Mouse (Mus musculus): ENCODE data around the gene Cuzd1. TPM values are rescaled to one million over a fixed set of nuclear protein-coding genes. Genes with fewer than 3 reads are reported as not detected.
A peak's percentile ranks its signal among the peaks of the same experiment; 100 is the strongest.

Gene Cuzd1
- total RNA-seq (2021): under 1 TPM; 0.33 to 0.38 TPM

DNA sequence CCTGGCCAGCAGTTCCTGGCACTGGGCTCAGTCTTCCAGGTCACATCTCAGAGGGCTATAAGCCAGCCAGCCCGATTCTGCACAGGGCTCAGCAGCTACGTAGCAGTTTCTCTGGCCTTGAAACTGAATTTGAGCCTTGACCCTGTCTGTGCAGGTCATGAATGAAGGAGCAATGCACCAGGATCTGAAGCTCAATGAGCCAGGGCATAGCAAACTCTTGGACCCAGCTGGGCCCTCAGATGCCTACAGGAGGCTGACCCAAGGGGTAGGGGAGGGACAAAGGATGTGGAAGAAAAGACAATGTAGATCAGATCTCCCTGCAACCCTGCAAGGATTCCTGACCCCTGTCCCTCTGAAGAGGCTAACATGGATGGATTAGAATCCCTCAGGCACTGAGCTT is at the start of gene Cuzd1:
Cuzd1 (minus strand) TSS at position 101 of the 400 bp plus-strand sequence.
- DNase-seq: no peak
- intact Hi-C loops (cut with DNase I): no loop called here

DNA sequence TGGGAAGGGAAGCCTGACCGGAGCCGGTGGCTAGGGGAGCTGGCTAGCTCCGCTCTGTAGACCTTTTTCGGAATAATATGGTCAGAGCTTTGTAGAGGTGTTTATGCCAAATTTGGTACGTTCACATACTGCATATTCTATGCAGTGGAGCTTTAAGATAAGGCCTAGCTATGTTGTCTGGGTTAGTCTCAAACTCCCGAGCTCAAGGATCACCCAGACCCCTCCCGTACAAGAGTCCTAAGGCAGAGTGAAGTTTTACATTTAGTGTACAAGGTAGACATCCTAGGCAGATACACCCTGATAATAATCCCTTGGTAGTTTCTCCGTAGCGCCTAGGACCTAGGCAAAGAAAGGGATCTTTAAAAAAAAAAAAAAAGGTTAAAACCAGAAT is 49.4 kb upstream of the Cuzd1 start:
- DNase-seq: no peak
- intact Hi-C loops (cut with DNase I): loop anchor here (5.0 kb wide), 2 partner anchors 181 to 511 kb away; no protein-coding TSS in a partner anchor

DNA sequence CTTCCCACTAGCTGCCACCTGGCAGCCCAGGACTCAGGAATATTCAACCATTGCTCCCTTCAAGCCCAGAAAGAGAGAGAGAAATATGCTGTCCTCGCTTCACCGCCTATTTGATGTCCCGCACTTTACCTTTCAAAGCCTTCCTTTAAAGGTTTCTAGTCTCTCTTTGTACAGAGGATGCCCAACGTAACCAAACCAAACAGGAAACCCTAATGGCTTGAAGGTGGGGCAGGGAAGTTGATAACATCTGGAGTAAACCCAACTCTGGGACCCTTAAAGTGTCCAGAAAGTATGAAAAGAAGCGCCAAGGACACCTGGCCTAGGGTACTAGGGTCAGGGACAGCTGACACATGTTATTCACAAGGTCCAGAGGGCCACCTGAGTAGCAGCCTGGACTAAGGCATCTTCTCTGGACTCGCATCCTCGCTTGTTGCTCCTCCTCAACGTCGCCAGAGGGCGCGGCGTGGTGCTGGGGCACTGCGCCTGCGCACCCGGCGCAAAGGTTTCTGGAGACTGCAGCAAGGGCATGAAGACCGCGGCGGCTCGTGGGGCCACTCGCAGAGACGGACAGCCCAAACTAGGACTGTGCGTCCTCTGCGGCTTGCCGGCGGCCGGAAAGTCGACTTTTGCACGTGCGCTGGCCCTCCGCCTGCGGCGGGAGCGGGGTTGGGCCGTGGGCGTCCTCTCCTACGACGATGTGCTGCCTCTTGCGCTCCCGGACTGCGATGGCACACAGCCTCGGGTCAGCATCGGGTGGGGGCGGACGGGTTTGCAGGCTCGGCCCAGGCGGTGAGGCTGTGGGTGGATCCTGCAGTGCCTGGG is 48.8 kb upstream of the Cuzd1 start, which contains the start of gene Pstk:
Pstk (plus strand) TSS at position 494 of the 822 bp plus-strand sequence.
- DNase-seq: peak; percentile 91 to 94
- intact Hi-C loops (cut with DNase I): loop anchor here (5.0 kb wide), 2 partner anchors 181 to 511 kb away; no protein-coding TSS in a partner anchor

DNA sequence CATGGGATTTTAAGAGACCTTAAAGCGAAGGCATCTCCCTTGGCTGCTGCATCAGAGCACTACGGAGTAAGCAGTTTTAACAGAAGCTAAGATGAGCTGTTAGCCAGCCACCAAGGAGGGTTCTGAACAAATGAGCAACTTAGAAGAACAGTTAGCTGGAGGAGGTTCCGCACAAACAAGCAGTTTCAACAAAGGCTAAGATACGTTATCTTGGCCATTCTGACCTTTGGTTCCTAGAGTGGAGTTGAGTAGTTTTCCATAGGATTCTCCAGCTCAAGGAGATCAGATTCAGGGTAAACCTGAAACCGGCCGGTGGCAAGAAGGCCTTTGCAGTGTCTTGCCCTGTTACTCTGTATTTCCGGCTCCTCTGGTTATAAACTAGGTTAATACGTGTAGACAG is 42.0 kb upstream of the Cuzd1 start:
- intact Hi-C loops (cut with DNase I): loop anchor here (5.0 kb wide), 2 partner anchors 178 to 198 kb away; partner anchors contain the start of genes Bub3 and Hmx3
- no peak for DNase-seq

DNA sequence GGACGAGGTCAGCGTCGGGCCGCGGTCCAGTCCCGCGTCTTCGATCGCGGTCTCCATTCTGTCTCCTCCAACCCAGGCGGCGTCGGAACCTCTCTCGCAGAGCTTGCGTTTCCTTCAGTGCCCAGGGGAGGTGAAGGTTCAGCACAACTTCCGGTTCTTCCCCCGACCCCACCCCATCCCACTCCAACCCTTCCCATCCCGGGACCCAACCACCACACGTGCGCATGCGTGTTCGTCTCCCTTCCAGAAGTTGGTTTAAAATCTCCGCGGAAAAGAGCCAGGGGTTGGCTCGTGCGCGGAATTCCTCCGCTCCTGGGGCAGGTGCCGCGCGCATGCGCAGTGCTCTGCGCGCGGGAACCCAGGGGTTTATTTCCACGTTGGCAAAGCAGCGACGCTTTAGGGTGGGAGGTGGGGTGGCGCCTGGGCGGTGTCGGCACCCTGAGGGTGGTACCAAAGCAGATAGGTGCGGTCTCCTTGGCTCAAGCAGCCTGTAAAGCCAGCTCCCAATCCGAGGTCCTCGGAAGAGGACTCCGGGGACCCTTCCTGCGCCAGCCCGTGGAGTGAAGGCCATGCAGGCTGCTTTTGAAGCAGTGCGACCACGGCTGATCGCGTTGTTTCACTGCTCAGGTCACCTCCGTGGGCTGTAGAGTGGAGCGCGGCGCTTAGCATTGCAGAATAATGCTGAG is 40.7 kb upstream of the Cuzd1 start, which contains the start of gene 2310057M21Rik:
2310057M21Rik (minus strand) TSS at position 145 of the 686 bp plus-strand sequence.
- DNase-seq: peak; percentile 89 to 92
- intact Hi-C loops (cut with DNase I): loop anchor here (2.0 to 5.0 kb wide), 3 partner anchors 48 to 200 kb away; partner anchors contain the start of genes Acadsb, Bub3, Hmx3 and Ikzf5

DNA sequence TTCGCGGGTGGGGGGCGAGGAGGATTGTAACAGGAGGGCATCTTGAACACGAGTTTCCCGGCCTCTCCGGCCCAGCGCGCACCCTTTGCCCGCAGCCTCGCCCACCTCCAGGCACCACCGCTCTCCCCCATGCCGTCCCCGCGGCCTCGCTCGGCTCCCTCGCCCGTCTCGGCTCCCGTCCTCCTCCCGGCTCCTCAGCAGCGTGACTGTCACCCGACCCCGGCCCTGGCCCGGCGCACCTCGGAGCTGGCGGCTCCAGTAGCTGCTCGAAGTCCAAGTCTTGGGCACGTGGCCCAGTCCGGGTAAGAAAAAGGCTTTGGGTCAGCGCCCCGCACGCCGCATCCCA is 40.1 kb upstream of the Cuzd1 start:
- intact Hi-C loops (cut with DNase I): loop anchor here (2.0 to 5.0 kb wide), 3 partner anchors 49 to 200 kb away; partner anchors contain the start of genes Acadsb, Bub3, Hmx3 and Ikzf5
- no peak for DNase-seq

DNA sequence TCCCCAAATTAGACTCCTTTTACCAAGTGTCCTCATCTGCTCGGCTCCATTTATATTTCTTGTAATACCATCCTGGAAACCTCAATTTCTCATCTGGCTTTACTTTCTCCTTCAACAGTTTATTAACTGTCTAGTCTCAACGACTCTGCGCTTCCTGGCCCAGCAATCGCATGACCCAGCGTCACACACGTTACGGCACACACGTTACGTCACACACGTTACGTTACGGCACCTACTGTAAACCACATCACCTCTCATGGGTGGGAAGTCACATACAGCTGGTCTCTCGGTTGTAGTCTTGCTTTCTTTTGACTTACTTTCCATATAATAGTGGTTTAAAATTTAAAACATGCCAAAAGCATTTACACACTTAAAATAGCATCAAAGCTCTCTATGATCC is 34.0 kb upstream of the Cuzd1 start:
- no peak for DNase-seq
- intact Hi-C loops (cut with DNase I): no loop called here

DNA sequence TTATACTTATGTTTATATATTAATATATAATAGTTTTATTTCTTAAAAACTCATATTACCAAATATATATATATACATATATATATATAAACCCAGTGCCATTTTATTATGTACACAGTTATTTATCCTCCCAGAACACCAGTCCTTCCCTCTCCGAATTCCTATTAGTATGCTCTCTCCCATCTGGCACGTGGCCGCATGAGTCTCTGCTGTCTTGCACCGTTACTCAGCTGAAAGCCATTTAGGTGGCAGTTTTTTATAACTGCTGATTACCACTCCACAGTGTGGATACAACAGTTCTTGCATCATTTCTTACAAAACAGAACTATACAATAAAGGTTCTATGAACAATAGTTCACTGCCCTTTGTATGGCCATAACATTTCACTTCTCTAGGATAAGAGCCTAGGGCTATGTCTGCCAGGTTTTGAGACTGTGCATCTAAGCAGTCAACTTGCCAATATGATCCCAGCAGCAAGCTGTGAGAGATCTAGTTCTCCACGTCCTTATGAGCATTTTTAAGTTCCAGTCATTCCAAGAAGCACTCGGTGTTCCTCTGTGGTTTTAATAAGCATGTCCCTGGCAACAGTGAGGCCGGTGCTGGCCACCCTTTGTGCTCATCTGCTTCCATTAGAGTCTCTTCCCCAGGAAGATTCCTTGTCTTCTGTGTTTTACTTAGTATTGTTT is 23.9 kb upstream of the Cuzd1 start:
- intact Hi-C loops (cut with DNase I): no loop called here
- no peak for DNase-seq

DNA sequence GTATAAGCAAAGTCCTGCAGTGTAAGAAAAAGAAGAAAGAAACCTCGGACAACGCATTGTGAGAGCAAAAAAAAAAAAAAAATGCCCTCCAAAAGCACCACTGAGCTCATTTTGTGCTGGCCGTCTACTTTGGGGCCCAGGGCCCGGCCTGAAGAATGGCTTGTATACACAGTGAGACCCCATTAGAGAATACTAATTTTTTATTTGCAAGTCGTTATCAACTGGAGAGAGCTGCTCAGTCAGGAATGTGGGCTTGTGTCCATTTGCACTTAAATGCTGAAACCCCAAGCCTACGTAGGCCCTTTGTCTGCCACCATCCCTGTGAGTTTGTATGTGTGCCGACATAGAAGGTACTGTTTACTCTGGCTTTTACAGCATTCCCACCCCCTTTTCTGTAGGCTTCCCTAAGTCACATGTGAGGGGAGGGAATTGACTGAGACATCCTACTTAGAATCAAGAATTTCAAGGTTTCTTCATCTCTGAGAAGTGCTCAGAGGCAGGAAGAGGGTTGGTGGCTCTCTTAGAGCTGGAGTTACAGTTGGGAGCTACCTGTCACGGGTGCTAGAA is 15.5 kb upstream of the Cuzd1 start:
- DNase-seq: no peak
- intact Hi-C loops (cut with DNase I): loop anchor here (10.0 kb wide), 2 partner anchors 153 to 223 kb away; no protein-coding TSS in a partner anchor

DNA sequence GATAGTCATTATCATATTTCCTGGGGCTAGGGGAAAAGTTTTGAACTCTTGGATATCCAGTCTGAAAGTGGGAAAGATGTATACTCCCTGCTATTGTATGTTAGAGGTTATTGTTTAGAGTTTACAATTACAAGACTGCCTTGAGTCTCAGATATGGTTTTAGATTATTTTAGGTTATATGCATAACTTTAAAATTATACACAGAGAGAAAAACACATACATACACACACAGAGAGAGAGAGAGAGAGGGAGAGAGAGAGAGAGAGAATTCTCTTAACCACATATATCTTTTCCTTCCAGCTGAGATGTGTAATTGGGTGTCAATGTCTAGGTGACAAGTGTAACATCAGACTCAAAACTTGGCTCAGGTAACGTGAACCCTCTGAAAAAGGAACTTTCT is 11.5 kb upstream of the Cuzd1 start, which contains the start of gene Fam24a:
Fam24a (plus strand) TSS at position 301 of the 400 bp plus-strand sequence.
- intact Hi-C loops (cut with DNase I): loop anchor here (10.0 kb wide), 2 partner anchors 149 to 219 kb away; no protein-coding TSS in a partner anchor
- DNase-seq: no peak

DNA sequence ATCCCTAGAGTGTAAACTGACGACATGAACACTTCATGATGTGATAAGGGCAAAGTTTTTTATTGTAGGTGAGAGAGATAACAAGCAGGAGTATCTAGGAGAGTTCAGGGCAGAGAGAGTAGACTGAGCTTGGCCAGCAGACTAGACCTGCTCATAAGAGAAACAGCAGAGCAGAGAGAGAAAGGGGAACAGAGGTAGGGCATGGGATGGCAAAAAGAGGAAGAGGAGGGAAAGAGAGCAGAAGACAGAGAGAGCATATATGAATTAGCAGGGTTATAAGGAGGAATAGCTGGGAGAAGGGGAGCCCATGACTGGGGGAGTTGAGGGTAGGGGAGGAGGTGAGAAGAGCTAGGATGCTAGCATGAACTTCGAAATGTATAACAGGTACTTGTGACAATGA is 9.6 kb upstream of the Cuzd1 start:
- no peak for DNase-seq
- intact Hi-C loops (cut with DNase I): loop anchor here (10.0 kb wide), 2 partner anchors 147 to 217 kb away; no protein-coding TSS in a partner anchor

DNA sequence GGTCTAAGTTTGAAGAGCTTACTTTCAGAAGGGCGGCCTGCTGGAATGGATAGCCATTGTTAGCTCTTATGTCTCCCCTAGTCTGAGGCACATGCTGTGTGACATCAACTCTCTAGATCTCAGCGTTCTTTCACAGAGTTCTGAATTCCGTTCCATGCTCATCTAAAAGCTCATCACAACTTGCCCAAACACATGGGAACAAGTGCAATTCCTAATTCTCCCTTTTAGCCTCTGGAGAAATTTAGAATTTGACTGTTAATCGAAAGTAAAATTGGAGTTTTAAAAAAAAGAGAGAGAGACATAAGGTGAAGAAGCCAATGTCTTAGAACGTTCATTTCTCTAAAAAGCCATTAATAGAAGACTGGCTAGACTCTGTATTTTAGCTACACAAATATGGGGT is 7.3 kb upstream of the Cuzd1 start, which contains the start of gene Fam24b:
Fam24b (minus strand) TSS at position 101 of the 400 bp plus-strand sequence.
- no peak for DNase-seq
- intact Hi-C loops (cut with DNase I): no loop called here

DNA sequence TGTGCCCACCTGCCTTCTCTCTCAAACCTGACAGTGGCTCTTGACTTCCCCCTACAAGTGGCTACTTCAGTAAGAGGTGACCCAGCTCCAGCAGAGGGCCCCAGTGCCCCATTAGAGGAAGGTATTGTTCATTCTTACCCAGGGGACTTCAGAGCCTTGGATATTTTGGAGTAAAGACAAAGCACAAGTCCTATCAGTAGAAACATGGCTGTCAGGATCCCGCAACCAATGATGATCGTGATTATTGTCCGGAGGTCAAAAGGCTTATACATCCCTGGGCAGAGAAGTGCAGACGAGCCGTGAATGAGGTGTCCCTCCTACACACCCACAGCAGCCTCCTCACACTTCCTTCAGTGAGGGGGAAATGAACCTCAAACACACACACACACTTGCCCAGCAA is 5.0 kb upstream of the Cuzd1 start:
- no peak for DNase-seq
- intact Hi-C loops (cut with DNase I): no loop called here

DNA sequence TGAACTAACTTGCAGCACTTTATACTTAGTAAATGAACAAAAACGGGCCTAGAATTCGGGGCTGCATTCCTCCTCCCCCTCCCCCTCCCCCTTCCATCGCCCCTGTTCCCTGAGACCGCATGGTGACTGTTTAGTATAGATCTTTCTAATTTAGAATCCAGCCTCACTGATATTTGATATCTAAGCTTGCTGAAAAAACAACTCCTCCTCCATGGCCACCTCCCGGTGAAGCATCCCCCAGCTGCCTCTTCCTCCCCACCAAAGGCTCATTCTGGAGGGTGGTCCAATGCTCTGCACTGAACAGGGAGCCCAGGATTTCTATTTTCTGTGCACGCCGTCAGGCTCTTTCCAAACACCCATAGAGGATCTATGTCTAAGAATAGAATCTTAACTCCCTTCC is 3.8 kb downstream of the Cuzd1 start:
- DNase-seq: no peak
- intact Hi-C loops (cut with DNase I): no loop called here

DNA sequence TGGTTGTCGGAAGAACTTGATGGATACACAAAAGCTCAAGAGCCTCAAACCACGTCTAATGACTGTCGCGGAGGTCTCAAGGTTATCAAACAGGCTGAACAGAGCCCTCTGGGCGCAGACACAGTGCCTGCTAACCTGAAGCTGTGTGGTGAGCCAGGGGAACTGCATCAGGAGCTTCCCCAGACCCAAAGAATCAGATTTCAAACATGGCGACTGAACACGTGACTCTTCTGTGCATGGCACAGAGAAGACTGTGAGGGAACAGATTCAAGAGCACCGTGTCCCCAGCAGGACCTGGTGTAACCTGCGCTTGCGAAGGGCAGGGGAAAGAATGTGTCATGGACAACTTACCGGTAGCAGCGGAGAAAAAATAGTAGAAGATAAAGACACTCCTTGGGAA is 4.5 kb downstream of the Cuzd1 start:
- intact Hi-C loops (cut with DNase I): no loop called here
- DNase-seq: no peak

DNA sequence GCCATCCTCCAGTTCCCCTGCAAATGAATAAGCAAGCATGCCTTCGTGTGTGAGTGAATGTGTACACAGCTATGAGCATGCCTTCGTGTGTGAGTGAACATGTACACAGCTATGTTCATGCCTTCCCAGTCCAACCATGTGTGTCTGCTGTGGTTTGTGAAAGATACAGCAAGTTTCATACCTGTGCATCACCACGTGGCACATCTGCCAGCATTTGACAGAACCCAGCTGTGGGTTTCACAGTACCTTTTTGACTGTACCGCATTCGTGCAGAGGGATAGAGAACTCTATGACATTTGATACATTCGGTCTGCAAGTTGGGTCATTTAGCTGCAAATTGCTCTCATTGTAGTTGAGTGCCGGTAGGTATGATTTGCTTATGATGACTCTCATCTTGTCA is 7.6 kb downstream of the Cuzd1 start:
- no peak for DNase-seq
- intact Hi-C loops (cut with DNase I): no loop called here

DNA sequence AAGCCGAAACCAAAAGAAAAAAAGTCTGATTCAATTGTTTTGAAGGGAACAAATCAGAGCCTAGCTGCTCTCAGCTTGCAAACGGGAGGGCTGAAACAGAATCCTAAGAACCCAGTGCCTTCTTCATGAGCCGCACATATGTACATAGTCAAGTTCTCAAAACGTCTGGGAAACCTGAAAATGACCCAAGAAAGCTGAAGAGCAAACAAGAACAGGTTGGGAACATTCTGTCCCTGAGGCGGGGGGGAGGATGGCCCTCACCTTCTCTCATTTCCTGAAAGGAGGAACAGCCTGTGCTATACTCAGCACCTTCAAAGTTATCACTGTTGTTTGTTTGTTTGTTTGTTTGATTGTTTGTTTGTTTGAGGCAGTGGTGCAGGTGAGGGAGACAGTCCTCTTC is 15.4 kb downstream of the Cuzd1 start:
- no peak for DNase-seq
- intact Hi-C loops (cut with DNase I): no loop called here

DNA sequence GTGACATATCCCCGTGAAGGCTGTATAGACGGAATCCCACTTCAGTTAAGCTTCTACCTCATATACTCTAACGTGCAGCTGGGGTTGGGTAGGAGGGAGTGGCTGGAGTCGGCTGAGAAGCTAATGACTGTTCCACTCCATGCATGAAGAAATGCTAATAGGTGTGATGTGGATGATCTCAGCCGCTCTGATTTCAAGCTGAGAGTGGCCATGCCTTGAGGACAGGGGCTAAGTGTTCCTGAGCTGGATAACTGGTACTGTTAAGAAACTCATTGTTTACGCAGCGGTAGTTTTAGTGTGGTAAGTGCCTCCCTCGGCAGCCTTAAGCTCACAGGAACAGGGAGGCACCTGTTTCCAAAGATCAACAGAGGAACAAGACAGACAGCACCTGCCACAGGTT is 18.8 kb downstream of the Cuzd1 start:
- intact Hi-C loops (cut with DNase I): no loop called here
- no peak for DNase-seq

DNA sequence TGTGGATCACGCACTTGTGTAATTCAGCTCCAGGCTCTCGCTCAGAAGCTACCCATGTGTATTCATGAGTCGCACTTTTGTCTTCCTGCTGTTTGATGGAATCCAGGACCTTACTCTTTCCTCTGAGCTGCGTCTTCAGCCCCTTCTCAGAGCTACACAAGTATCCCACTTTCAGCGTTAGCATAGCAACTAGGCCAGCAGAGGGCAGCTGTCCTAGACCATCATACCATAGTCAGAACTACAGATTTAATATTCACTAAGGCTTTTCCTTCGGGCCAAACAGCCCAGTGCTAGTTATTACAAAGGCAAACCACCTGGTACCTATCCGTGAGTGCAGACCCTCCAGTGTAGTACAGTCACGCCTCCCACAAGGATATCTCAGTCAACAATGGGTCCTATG is 24.9 kb downstream of the Cuzd1 start:
- intact Hi-C loops (cut with DNase I): no loop called here

DNA sequence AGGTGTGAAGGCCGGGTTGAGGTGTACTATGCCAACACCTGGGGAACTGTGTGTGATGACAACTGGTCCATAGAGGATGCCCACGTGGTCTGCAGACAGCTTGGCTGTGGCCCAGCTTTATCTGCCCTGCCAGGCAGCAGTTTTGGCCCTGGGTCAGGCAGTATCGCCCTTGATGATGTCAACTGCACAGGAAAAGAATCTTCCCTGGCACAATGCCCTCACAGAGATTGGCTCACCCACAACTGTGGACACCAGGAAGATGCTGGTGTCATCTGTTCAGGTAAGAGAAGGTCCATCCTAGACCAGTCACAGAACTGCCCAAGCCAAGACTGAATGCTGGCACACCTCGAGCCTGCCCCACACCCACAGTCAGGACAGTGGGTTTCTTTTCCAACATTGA is 56.2 kb downstream of the Cuzd1 start:
- DNase-seq: no peak
- intact Hi-C loops (cut with DNase I): no loop called here

More for the DNA sequence above, 24.9 kb downstream of the Cuzd1 start:
- no peak for DNase-seq
